Mouse (Mus musculus): ENCODE data around the gene Popdc2.

DNA sequence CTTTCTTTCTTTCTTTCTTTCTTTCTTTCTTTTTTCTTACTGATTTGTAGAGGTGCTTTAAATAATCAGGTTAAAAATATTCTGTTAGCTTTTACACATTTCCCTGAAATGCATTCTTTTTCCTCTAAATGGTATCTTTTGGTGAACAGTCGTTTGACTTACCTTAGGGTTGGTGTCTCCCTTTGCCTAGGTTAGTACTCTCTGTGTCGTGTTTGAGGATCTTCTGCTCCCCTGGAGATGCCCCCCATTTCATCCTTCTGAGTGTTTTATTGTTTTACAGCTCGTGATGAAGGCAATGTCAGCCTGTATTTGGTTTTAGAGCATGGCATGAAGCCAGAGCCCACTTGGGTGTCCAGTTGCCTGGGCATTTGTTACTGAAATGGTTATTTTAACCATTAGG, 17.5 kb downstream of the Popdc2 start:
- TF ChIP-seq CTCF (IDR thresholded peaks at IDR 0.05; ENCODE audit: extremely low read depth, insufficient read depth, insufficient read length, insufficient replicate concordance) (no peak), POLR2A (IDR thresholded peaks at IDR 0.05; ENCODE audit: low read depth, low read length) (no peak)

Measured in spleen, adult 2 months (tissue).